Mouse (Mus musculus) limb, embryonic 13.5 days (tissue): Measurements from ENCODE around the gene Cacna1c. TPM values are rescaled to one million over a fixed set of nuclear protein-coding genes. Genes with fewer than 3 reads are reported as not detected.

ENCODE experiments used
- ATAC-seq: fragments of 200-750 bp; cut with Nextera tagmentation; 2 replicates; pipeline ENCODE4 v1.8.0; 2017; ENCODE audit warnings: low read depth, moderate number of reproducible peaks, moderate TSS enrichment; ENCODE audit not compliant: low FRiP score
- H3K27ac ChIP-seq: fragments of 300-500 bp; sonication (generic); 2 replicates; pipeline ENCODE4 v1.5.1; 2015; ENCODE audit warnings: inconsistent platforms, mild to moderate bottlenecking, moderate library complexity
- H3K27me3 ChIP-seq: fragments of 300-500 bp; sonication (generic); 2 replicates; pipeline ENCODE4 v1.6.1; 2015; ENCODE audit warnings: mild to moderate bottlenecking, inconsistent platforms
- H3K36me3 ChIP-seq: fragments of 300-500 bp; sonication (generic); 2 replicates; pipeline ENCODE4 v1.6.1; 2015; ENCODE audit warnings: inconsistent platforms, mild to moderate bottlenecking, moderate library complexity
- H3K4me1 ChIP-seq: fragments of 300-500 bp; sonication (generic); 2 replicates; pipeline ENCODE4 v1.6.1; 2015; ENCODE audit warnings: inconsistent platforms
- H3K4me2 ChIP-seq: fragments of 300-500 bp; sonication (generic); replicated peaks from 2 replicates; pipeline ENCODE4 v1.6.1; 2015; ENCODE audit warnings: inconsistent platforms, mild to moderate bottlenecking, moderate library complexity
- H3K4me3 ChIP-seq: fragments of 300-500 bp; sonication (generic); 2 replicates; pipeline ENCODE4 v1.5.1; 2015; ENCODE audit warnings: moderate library complexity, mild to moderate bottlenecking, inconsistent platforms
- H3K9ac ChIP-seq: fragments of 300-500 bp; sonication (generic); 2 replicates; pipeline ENCODE4 v1.6.1; 2015; ENCODE audit warnings: mild to moderate bottlenecking, inconsistent platforms
- H3K9me3 ChIP-seq: fragments of 300-500 bp; sonication (generic); 2 replicates; pipeline ENCODE4 v1.6.1; 2016; ENCODE audit warnings: inconsistent platforms
- WGBS: fragments of 180-500 bp; shearing (Covaris S2); methylation state at CpG from one replicate; pipeline ENCODE4 v1.1.7; 2015; 5-methylcytosine and 5-hydroxymethylcytosine counted together
- polyA plus RNA-seq: library from polyadenylated mRNA; unstranded; fragments of >200 nt; fragmentation: Nextera tagmentation; extraction: Ambion mirVana; gene quantifications from 2 replicates; pipeline ENCODE4 v1.2.1, GENCODE M21; 2015

The Cacna1c gene
- polyA plus RNA-seq, 1 experiment from 2014 or later, result 9.9 TPM

DNA sequence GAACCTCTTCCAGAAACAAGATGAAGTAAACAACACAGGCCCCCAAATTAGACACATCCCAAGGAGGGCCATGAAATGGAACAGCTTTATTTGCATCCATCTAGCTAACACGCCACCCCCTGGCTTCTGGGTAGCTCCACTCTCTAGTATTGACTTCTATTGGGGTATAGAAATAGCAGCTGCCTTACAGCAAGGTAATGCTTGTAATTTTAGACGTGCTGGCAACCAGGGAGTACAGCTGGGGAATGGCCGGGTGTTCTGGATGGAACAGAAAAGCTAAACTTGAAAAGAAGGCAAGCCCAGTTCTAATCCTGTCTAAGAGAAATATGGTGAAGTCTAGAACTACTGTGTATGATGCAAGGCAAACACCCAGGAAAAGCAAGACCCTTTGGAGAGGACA is 329.3 kb downstream of the Cacna1c start:
- Histone ChIP-seq H3K36me3 (no peaks in the 10 kb centered on the region), H3K4me3 (no peak overlapping the region), H3K9ac (no peak overlapping the region), H3K27ac (no peak overlapping the region), H3K4me2 (no peak overlapping the region), H3K27me3 (no peaks in the 10 kb centered on the region), H3K9me3 (no peaks in the 10 kb centered on the region), H3K4me1 (peaks cover 18% of the 10 kb centered on the region)
- no peak for ATAC-seq
- 42% methylated on average over 3 of the region's 3 CpGs for WGBS

DNA sequence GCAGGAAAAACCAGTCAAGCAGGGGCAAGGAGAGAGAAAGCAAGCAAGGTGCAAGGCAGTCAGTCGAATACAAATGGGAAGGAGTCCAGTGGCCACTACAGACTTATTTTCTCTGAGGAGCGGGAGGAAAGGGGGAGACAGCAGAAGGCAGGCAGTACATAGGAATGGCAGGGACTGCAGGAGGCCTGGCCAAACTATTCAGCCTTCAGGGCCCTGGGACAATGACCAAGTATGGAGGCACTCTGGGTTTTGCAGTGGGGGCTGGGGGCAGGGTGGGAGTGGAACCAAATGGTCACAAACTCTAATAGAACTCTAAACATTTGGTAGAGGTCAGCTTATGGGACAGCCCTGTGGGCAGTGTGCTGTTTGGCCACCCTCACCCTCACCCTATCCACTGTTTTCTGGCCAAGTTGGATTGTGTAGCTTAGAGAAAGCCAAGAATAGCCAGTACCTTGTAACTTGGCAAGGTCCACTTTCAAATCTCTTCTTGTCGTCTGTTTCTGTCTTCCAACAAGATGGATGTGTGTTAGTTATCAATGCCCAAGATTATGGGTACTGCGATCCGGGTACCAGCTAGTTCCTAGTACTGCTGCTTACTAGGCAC is 330.3 kb downstream of the Cacna1c start:
- 87% methylated on average over 5 of the region's 5 CpGs for WGBS
- ATAC-seq, result no peak
- Histone ChIP-seq H3K4me2 (no peak overlapping the region), H3K36me3 (no peaks in the 10 kb centered on the region; the same call in 1 of the 2 replicates), H3K4me1 (peaks cover 19% of the 10 kb centered on the region), H3K27ac (no peak overlapping the region), H3K9me3 (no peaks in the 10 kb centered on the region), H3K4me3 (no peak overlapping the region), H3K9ac (no peak overlapping the region), H3K27me3 (no peaks in the 10 kb centered on the region)

DNA sequence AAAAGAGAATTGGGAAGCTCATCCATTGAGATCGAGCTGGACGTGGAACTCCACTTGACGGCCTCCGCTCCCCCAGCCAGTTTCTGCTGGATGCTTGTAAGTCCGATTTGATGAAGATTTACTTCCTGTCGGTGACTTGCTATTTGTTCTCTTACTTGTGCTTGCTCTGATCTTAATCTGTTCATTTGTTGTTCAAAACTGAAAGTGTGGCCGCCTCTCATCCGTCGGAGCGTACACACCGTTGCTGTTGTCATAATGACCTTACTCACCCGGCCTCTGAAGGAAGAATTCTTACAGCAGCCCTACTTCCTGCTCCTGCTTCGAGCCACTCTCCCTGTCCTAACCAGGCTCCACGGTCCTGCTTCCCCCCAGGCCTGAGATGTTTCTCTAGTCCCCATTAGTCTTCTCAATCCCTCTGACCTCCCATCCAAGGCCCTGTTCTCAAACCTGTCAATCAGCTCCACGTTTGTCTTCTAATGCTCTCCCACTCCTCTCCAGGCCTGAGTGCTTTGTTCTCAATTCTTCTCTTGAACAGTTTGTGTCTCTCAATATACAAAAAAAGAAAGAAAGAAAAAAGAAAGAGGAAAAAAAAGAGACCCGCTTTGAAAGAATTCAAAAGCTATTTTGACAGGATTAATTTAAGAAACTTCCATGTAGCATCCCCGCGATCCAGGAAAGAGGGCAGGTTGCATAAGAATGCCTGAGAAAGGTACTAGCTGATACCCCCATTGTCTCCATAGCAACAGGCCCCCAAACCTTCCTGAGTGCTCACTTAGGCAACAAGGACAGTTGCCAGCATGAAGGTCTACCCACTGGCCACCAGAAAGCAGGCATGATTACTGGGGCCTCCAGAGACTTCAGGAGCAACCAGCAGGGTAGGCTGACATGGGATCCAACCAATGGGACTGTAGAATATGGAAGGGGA is 331.3 kb downstream of the Cacna1c start:
- H3K36me3 ChIP-seq, result no peaks in the 10 kb centered on the region; the same call in 1 of the 2 replicates
- H3K4me2 ChIP-seq, result no peak overlapping the region
- peaks cover 29% of the 10 kb centered on the region for H3K4me1 ChIP-seq
- no peak overlapping the region for H3K27ac ChIP-seq
- no peak for ATAC-seq
- H3K4me3 ChIP-seq, result no peak overlapping the region
- H3K27me3 ChIP-seq, result no peaks in the 10 kb centered on the region
- no peaks in the 10 kb centered on the region for H3K9me3 ChIP-seq
- WGBS, result 69% methylated on average over 18 of the region's 18 CpGs
- H3K9ac ChIP-seq, result no peak overlapping the region

DNA sequence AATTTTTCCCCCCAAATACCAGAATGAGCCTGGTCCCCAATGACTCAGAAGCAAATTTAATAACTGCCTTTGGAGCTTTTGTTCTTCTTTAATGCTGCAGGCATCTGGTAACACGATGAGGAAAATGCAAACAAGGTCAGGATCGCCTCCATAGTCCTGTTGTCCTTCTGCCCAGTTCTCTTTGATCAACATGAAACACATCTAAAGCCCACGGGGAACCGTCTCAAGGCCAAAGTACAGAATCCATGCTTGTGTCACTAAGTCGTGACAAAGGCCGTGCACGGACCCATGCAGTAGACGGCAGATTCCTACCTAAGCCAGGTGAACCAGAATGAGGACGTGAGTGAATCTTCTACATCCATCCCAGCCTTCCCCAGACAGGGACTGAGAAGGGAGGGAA is 333.5 kb downstream of the Cacna1c start:
- no peak overlapping the region for H3K9ac ChIP-seq
- 88% methylated on average over 9 of the region's 9 CpGs for WGBS
- no peak for ATAC-seq
- H3K4me1 ChIP-seq, result peaks cover 30% of the 10 kb centered on the region
- no peaks in the 10 kb centered on the region for H3K9me3 ChIP-seq
- no peaks in the 10 kb centered on the region; the same call in 1 of the 2 replicates for H3K36me3 ChIP-seq
- no peak overlapping the region for H3K4me2 ChIP-seq
- H3K4me3 ChIP-seq, result no peak overlapping the region
- H3K27ac ChIP-seq, result no peak overlapping the region
- H3K27me3 ChIP-seq, result no peaks in the 10 kb centered on the region

DNA sequence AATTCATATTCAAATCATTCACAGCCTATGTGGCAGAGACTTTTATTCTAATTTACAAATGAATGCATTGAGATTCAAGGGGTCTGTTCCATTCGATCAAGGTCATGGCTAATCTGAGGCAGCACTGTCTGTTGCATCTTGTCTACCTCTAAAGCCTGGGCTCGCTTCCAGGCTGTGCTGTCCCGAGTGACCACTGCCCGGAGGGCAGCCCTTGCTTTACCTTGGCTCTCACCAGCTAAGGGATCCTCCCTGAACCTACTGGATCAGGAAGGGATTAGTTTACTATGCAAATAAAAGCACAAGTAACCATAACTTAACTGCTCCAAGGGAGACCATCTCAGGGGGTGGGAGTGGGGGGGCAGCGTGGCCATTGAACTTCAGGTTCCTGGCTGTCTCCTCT is 334.1 kb downstream of the Cacna1c start:
- no peak overlapping the region for H3K4me2 ChIP-seq
- no peaks in the 10 kb centered on the region; the same call in 1 of the 2 replicates for H3K36me3 ChIP-seq
- H3K27me3 ChIP-seq, result no peaks in the 10 kb centered on the region
- H3K4me1 ChIP-seq, result peaks cover 24% of the 10 kb centered on the region
- WGBS, result 93% methylated on average over 5 of the region's 5 CpGs
- no peaks in the 10 kb centered on the region for H3K9me3 ChIP-seq
- no peak overlapping the region for H3K27ac ChIP-seq
- no peak overlapping the region for H3K9ac ChIP-seq
- H3K4me3 ChIP-seq, result no peak overlapping the region
- ATAC-seq, result no peak

DNA sequence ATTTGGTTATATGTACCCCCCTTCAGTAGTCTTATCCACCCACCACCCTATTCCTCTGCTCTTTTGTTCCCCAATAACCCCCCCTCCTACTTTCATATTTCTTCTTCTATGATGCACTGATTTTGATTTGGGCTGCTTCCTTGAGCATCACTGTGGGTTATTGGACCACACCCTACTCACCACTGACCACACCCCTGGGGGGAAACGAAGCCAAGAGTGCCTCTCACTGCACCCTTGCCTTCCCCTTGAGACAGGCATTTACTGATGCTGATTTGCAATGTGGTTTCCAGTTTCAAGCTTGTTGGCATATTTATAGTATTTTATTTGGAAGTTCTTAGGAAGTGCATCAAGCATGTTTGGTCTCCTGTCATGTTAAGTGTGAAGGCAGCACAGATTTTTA is 337.8 kb downstream of the Cacna1c start:
- ATAC-seq, result no peak
- Histone ChIP-seq H3K4me1 (peaks cover 19% of the 10 kb centered on the region), H3K4me2 (no peak overlapping the region), H3K9ac (no peak overlapping the region), H3K9me3 (no peaks in the 10 kb centered on the region), H3K27ac (no peak overlapping the region), H3K4me3 (no peak overlapping the region), H3K36me3 (no peaks in the 10 kb centered on the region; the same call in 1 of the 2 replicates), H3K27me3 (no peaks in the 10 kb centered on the region)
- 56% methylated on average over 1 of the region's 1 CpGs for WGBS

DNA sequence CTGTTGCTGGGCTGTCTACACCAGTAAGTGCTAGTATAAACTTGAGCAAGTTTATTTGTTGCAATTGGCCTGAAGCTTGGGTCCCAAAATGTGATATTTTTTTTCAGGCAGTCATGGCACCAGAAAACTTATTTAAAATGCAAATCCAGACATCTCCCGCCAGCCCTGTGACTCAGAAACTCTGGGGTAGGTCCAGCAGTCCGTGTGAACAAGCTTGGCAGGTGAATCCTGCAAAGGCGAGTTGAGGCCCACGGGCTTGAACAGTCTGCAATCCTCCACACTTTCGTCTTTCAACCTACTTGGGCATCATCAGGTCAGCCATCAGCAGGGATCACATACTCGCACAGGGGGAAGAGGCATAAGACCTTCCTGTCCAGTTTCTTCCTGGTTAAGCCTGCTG is 344.1 kb downstream of the Cacna1c start:
- Histone ChIP-seq H3K4me2 (no peak overlapping the region), H3K9me3 (no peaks in the 10 kb centered on the region), H3K27ac (no peak overlapping the region), H3K9ac (no peak overlapping the region), H3K27me3 (no peaks in the 10 kb centered on the region), H3K4me1 (peaks cover 18% of the 10 kb centered on the region), H3K36me3 (no peaks in the 10 kb centered on the region; the same call in 1 of the 2 replicates), H3K4me3 (no peak overlapping the region)
- 76% methylated on average over 6 of the region's 6 CpGs for WGBS
- no peak for ATAC-seq

DNA sequence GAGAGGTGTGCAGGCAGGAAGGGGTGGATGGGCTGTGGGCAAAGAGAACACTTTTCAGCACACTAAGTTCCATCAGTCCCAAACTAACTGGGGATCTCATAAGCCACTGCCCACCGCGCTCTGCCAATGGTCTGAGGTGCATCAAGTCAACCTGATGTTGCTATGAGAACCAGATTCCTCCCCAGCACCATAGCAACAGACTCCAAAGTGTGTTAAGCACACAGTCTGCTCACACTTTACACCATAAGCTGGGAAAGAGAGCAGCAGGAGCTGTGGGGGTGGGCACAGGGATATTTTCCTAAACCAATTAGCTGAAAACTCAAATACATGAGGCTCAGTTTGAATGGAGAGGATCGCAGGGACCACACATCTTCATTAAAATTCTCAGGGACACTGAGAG is 345.1 kb downstream of the Cacna1c start:
- 90% methylated on average over 3 of the region's 3 CpGs for WGBS

DNA sequence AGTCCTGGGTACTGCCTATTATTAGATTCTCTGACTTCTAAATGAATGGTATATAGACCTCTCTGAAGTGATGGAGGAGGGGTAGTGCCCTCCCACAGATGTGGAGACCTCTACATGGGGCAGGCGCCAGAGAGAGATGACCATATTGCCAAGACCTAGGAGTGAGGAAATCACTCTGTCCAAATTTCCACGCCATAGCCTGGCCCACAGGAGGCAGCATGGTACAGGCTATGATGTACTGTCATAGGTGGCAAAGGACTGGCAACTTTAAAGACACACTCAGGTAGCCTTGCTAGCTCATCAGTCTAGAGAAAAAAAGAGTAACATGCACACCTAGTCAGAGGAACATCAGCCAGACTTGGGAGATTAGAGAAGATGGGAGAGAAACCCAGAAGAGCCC is 347.6 kb downstream of the Cacna1c start:
- Histone ChIP-seq H3K27me3 (0 out of 2 replicates have a peak, but pooled peaks cover 2% of the 10 kb centered on the region), H3K4me3 (no peak overlapping the region), H3K9ac (no peak overlapping the region), H3K4me1 (peaks cover 23% of the 10 kb centered on the region), H3K27ac (no peak overlapping the region), H3K36me3 (no peaks in the 10 kb centered on the region), H3K9me3 (no peaks in the 10 kb centered on the region), H3K4me2 (no peak overlapping the region)
- 84% methylated on average over 2 of the region's 2 CpGs for WGBS
- ATAC-seq, result no peak

More for the DNA sequence above, 345.1 kb downstream of the Cacna1c start:
- Histone ChIP-seq H3K4me3 (no peak overlapping the region), H3K9me3 (no peaks in the 10 kb centered on the region), H3K4me1 (peaks cover 18% of the 10 kb centered on the region), H3K9ac (no peak overlapping the region), H3K27ac (no peak overlapping the region), H3K4me2 (no peak overlapping the region), H3K36me3 (no peaks in the 10 kb centered on the region; the same call in 1 of the 2 replicates), H3K27me3 (0 out of 2 replicates have a peak, but pooled peaks cover 2% of the 10 kb centered on the region)
- ATAC-seq, result no peak

DNA sequence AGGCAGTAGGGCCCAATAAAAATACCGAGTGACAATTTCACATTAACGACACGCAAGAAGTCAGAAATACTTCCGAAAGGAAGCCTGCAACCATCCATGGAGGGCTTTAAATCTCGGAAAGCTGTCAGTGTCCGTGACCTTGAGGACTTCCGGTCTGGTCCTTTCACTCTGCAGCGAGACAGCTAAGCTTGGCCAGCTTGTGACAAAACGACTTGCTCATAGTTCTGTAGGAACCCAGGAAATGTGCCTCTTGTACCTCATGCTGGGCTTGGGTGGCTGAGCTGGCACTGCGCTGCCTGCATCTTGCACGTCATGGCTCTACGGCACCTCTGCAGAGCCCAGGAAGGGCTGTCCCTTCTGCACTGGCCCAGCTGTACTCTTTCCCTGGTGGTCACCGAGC is 348.5 kb downstream of the Cacna1c start:
- peaks cover 23% of the 10 kb centered on the region for H3K4me1 ChIP-seq
- no peak overlapping the region for H3K4me3 ChIP-seq
- H3K27ac ChIP-seq, result no peak overlapping the region
- no peak overlapping the region for H3K9ac ChIP-seq
- ATAC-seq, result no peak
- 71% methylated on average over 13 of the region's 13 CpGs for WGBS
- 0 out of 2 replicates have a peak, but pooled peaks cover 2% of the 10 kb centered on the region for H3K27me3 ChIP-seq
- no peaks in the 10 kb centered on the region for H3K9me3 ChIP-seq
- H3K36me3 ChIP-seq, result no peaks in the 10 kb centered on the region
- no peak overlapping the region for H3K4me2 ChIP-seq

DNA sequence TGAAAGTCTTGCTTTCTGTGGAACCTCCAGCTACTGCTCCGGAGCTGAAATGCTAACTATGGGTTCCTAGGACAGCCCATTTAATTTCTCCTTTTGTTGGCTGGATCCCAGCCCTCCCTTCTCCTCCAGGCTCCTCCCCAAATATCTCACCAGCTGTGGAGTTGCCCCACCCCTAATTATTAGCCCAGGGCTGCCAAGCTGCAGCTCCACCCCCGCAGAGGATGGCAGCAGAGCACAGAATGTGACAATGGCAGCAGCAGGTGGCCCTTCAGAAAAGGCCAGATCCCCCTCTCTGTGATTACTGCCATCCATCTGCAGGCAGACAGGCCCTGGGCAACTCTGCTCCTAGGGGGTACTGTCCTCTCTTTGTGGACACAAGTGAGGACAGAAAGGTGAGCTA is 350.4 kb downstream of the Cacna1c start:
- no peaks in the 10 kb centered on the region for H3K9me3 ChIP-seq
- no peak overlapping the region for H3K27ac ChIP-seq
- no peak overlapping the region; the same call in 1 of the 2 replicates for H3K9ac ChIP-seq
- H3K36me3 ChIP-seq, result no peaks in the 10 kb centered on the region
- H3K4me2 ChIP-seq, result no peak overlapping the region
- peak; percentile 32; the same call in 1 of the 2 replicates for ATAC-seq
- WGBS, result 10% methylated on average over 2 of the region's 2 CpGs
- peaks cover 18% of the 10 kb centered on the region for H3K4me1 ChIP-seq
- H3K4me3 ChIP-seq, result no peak overlapping the region
- 0 out of 2 replicates have a peak, but pooled peaks cover 2% of the 10 kb centered on the region for H3K27me3 ChIP-seq

DNA sequence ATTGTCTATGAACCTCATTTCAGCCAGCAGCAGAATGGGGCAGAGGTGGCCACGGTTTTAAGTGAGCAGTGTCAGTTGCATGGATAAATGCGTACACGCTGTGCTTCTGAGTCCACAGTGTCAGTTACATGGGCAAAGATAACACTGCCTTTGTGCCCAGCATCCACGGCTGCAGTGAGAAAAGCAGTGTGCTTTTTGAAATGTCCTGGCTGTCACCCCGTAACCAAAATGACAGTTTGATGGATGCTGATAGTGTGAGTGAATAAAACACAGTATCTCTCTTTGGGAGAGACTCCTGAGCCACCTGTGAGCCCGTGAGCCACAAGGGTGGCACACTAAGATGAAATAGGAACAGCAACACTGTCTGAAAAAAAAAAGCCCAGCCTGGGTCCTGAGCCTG is 351.0 kb downstream of the Cacna1c start:
- Histone ChIP-seq H3K9me3 (no peaks in the 10 kb centered on the region), H3K27ac (no peak overlapping the region), H3K4me3 (no peak overlapping the region), H3K27me3 (0 out of 2 replicates have a peak, but pooled peaks cover 2% of the 10 kb centered on the region), H3K36me3 (no peaks in the 10 kb centered on the region), H3K9ac (no peak overlapping the region), H3K4me1 (peaks cover 15% of the 10 kb centered on the region), H3K4me2 (no peak overlapping the region)
- WGBS, result 82% methylated on average over 6 of the region's 6 CpGs
- no peak for ATAC-seq
